Mouse (Mus musculus) embryonic facial prominence, embryonic 14.5 days (tissue): ENCODE data around the gene H2al2a. TPM values are rescaled to one million over a fixed set of nuclear protein-coding genes. Genes with fewer than 3 reads are reported as not detected.
"Not testable (repeated sequence)": the region's sequence is repeated elsewhere in the genome, so short reads cannot be mapped to it uniquely, and the experiment has no call there.

ENCODE experiments used
- ATAC-seq: fragments of 200-750 bp; cut with Nextera tagmentation; 2 replicates; pipeline ENCODE4 v1.8.0; 2017; ENCODE audit warnings: low read depth, moderate number of reproducible peaks, moderate TSS enrichment
- DNase-seq: peaks from one replicate; pipeline ENCODE4 v3.0.0-alpha.2; 2015; ENCODE audit warnings: low spot score
- H3K27ac ChIP-seq: fragments of 300-500 bp; sonication (generic); replicated peaks from 2 replicates; pipeline ENCODE4 v1.5.1; 2014; ENCODE audit warnings: low read depth, mild to moderate bottlenecking, low read length, moderate library complexity
- H3K27me3 ChIP-seq: fragments of 300-500 bp; sonication (generic); replicated peaks from 2 replicates; pipeline ENCODE4 v1.6.1; 2014; ENCODE audit warnings: low read length; ENCODE audit not compliant: control insufficient read depth, insufficient read depth
- H3K36me3 ChIP-seq: fragments of 300-500 bp; sonication (generic); 2 replicates; pipeline ENCODE4 v1.6.1; 2014; ENCODE audit warnings: low read length, mixed read lengths; ENCODE audit not compliant: control insufficient read depth, insufficient read depth
- H3K4me1 ChIP-seq: fragments of 300-500 bp; sonication (generic); 2 replicates; pipeline ENCODE4 v1.6.1; 2014; ENCODE audit warnings: antibody characterized with exemption, low read length; ENCODE audit not compliant: control insufficient read depth, insufficient read depth
- H3K4me2 ChIP-seq: fragments of 300-500 bp; sonication (generic); 2 replicates; pipeline ENCODE4 v1.6.1; 2014; ENCODE audit warnings: low read depth, mild to moderate bottlenecking, low read length, moderate library complexity, mixed read lengths
- H3K4me3 ChIP-seq: fragments of 300-500 bp; sonication (generic); 2 replicates; pipeline ENCODE4 v1.5.1; 2014; ENCODE audit warnings: low read depth, mild to moderate bottlenecking, low read length
- H3K9ac ChIP-seq: fragments of 300-500 bp; sonication (generic); 2 replicates; pipeline ENCODE4 v1.6.1; 2014; ENCODE audit warnings: low read depth, mild to moderate bottlenecking, low read length, moderate library complexity, mixed read lengths
- H3K9me3 ChIP-seq: fragments of 300-500 bp; sonication (generic); 2 replicates; pipeline ENCODE4 v1.6.1; 2016; ENCODE audit warnings: low read length; ENCODE audit not compliant: control insufficient read depth
- WGBS: fragments of 180-500 bp; shearing (Covaris S2); extraction: QIAGEN DNeasy Blood & Tissue Kit; methylation state at CpG from one replicate; pipeline ENCODE4 v1.1.7; 2014; 5-methylcytosine and 5-hydroxymethylcytosine counted together
- polyA plus RNA-seq: library from polyadenylated mRNA; unstranded; fragments of >200 nt; fragmentation: Nextera tagmentation; extraction: Ambion mirVana; gene quantifications from 2 replicates; pipeline ENCODE4 v1.2.1, GENCODE M21; 2014

Gene H2al2a
- polyA plus RNA-seq, 1 experiment from 2014 or later: not detected

DNA sequence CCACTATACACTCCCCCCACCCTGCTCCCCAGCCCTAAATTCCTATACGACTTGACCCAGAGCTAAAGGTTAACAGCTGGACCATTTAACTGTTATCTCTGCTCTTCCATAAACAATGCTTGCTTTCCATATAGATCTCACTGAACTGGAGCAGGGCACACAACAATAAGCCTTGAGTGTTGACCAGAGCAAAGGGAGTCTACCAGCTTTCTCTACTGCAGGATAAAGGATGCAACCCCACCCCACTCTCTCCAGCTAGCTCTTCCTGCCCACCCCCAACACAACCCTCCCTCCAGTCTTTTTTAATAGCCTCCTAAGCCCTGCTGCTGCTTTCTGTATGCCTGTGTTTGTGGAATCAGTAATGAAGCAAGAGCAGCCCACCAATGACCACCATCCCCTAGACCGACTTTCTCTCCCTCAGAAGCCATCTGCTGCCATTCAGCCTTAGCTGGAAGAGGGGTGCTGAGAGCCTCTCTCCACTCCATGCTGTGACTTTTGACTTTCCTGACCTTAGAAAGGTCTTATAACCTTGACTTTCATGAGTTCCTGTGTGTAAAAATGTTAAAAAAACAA lies 22.8 kb downstream of the H2al2a start:
- H3K27me3 ChIP-seq: no peaks in the 10 kb centered on the region
- H3K36me3 ChIP-seq: no peaks in the 10 kb centered on the region
- H3K4me1 ChIP-seq: no peaks in the 10 kb centered on the region
- H3K4me3 ChIP-seq: no peak overlapping the region
- DNase-seq: no peak
- ATAC-seq: no peak
- H3K9me3 ChIP-seq: no peaks in the 10 kb centered on the region
- no peak overlapping the region for H3K27ac ChIP-seq
- H3K9ac ChIP-seq: no peak overlapping the region
- H3K4me2 ChIP-seq: no peak overlapping the region
- WGBS: 39% methylated on average over 2 of the region's 2 CpGs

GRCm38 (mm10) chr2:17973246-17973645 lies 23.5 kb downstream of the H2al2a start:
- DNase-seq (no peak), ATAC-seq (no peak)
- no peaks in the 10 kb centered on the region for H3K36me3 ChIP-seq
- no peak overlapping the region for H3K4me2 ChIP-seq
- 85% methylated on average over 5 of the region's 5 CpGs for WGBS
- H3K27me3 ChIP-seq: no peaks in the 10 kb centered on the region
- no peak overlapping the region for H3K27ac ChIP-seq
- H3K9ac ChIP-seq: no peak overlapping the region
- no peak overlapping the region for H3K4me3 ChIP-seq
- H3K4me1 ChIP-seq: no peaks in the 10 kb centered on the region
- H3K9me3 ChIP-seq: no peaks in the 10 kb centered on the region

DNA sequence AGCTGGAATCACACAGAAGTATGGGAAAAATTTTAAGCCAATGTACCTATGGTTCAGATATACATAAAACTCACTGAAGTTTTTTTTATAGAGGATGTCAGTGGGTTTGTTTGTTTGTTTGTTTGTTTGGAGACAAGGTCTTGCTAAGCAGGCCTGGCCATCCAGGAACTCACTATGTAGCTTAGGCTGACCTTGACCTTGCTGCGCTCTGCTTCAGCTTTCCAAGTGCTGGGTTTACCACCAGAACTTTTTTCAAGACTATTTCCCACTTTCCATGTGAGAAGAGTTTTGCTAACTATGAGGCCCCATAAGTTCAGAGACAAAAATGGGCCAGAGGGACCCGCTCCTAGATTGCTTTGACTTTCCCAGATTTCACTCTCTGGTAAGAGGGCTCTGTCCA lies 23.9 kb downstream of the H2al2a start:
- ATAC-seq (no peak), DNase-seq (no peak)
- no peak overlapping the region for H3K4me2 ChIP-seq
- no peaks in the 10 kb centered on the region for H3K36me3 ChIP-seq
- H3K9me3 ChIP-seq: no peaks in the 10 kb centered on the region
- no peak overlapping the region for H3K4me3 ChIP-seq
- H3K27ac ChIP-seq: no peak overlapping the region
- no peak overlapping the region for H3K9ac ChIP-seq
- no peaks in the 10 kb centered on the region for H3K27me3 ChIP-seq
- WGBS: 95% methylated on average over 2 of the region's 2 CpGs
- no peaks in the 10 kb centered on the region for H3K4me1 ChIP-seq

DNA sequence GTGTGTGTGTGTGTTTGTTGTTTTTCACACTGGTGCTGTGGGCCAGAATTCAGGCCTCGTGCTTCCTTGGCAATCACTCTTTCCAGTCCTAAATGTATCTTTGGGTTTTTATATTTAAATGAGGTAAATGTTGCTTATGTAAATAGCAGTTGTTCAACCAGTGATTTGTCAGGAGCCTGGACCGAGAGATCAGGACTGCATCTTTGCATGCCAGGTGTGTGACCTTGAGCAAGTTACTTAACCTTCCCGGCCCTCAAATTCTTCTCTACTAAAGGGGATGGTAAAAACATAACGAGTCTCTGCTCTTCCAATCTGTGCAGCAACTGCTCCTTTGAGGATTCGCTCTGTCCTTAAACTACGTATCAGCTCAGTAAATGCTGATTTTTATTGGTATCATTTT lies 25.4 kb downstream of the H2al2a start:
- Histone ChIP-seq H3K4me2 (no peak overlapping the region), H3K27me3 (no peaks in the 10 kb centered on the region), H3K36me3 (no peaks in the 10 kb centered on the region), H3K27ac (no peak overlapping the region), H3K4me1 (no peaks in the 10 kb centered on the region), H3K9ac (no peak overlapping the region), H3K4me3 (no peak overlapping the region), H3K9me3 (no peaks in the 10 kb centered on the region)
- DNase-seq (no peak), ATAC-seq (no peak)
- 69% methylated on average over 6 of the region's 6 CpGs for WGBS

DNA sequence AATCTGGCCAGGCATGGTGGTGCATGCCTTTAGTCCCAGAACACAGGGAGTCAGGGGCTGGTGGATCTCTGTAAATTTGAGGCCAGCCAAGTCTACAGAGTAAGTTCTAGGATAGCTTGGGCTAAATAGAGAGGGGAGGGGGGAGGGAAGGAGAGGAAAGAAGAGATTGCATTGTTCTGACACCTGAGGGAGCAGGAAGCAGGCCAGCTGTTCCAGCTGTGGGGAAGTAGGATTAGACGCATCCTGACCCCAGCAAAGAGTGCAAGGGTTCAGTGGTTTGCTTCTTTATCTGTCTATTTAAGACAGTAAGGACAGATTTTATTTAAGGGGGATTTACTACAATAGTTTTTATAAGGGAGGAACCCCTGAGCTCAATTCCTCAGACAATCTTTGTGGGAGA lies 26.1 kb downstream of the H2al2a start:
- no peak overlapping the region for H3K4me3 ChIP-seq
- no peak overlapping the region for H3K4me2 ChIP-seq
- DNase-seq: no peak
- no peak for ATAC-seq
- WGBS: 29% methylated on average over 1 of the region's 1 CpGs
- H3K27ac ChIP-seq: no peak overlapping the region
- H3K36me3 ChIP-seq: no peaks in the 10 kb centered on the region
- H3K27me3 ChIP-seq: no peaks in the 10 kb centered on the region
- H3K4me1 ChIP-seq: no peaks in the 10 kb centered on the region
- no peaks in the 10 kb centered on the region for H3K9me3 ChIP-seq
- H3K9ac ChIP-seq: no peak overlapping the region

DNA sequence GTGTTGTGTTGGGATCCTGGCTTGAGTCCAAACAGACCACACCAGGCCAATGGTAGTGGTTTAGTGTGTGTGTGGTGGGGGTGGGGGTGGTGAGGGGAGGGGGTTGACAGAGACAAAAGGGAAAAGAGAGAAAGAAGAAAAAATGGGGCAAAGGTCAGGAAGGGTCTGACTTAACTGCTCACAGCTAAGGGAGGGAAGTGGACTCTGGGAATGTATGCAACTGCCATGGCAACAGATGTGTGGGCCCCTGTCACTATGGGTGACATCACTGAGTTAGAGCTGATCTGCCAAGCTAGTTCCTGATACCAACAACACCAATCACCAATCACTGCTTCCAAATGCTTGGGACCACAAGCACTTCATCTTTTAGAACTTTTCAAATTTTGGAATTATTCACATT lies 26.6 kb downstream of the H2al2a start:
- Histone ChIP-seq H3K4me2 (no peak overlapping the region), H3K9me3 (no peaks in the 10 kb centered on the region), H3K9ac (no peak overlapping the region), H3K27me3 (no peaks in the 10 kb centered on the region), H3K36me3 (no peaks in the 10 kb centered on the region), H3K4me1 (no peaks in the 10 kb centered on the region), H3K27ac (no peak overlapping the region), H3K4me3 (no peak overlapping the region)
- DNase-seq (peak; percentile 34), ATAC-seq (no peak)

DNA sequence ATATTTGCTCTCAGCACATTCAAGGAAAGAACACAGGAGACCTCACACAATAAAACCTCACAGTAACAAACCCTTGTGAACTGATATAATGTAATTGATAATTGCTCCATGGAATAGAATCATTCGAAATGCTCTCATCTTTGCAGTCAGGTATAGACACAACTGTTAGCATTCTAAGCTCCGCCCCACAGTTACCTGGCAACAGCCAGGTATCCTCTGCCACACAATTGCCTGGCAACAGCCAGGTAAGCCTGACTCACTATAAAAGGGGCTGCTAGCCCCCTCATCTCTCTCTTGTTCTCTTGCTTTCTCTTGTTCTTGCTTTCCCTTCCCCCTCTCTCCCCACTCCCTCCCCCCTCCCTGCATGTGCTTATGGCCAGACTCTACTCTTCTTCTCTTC lies 28.2 kb downstream of the H2al2a start:
- 80% methylated on average over 2 of the region's 2 CpGs for WGBS
- Histone ChIP-seq H3K9ac (no peak overlapping the region), H3K27ac (no peak overlapping the region), H3K27me3 (no peaks in the 10 kb centered on the region), H3K9me3 (no peaks in the 10 kb centered on the region), H3K4me1 (no peaks in the 10 kb centered on the region), H3K4me2 (no peak overlapping the region), H3K4me3 (no peak overlapping the region), H3K36me3 (no peaks in the 10 kb centered on the region)
- no peak for ATAC-seq
- no peak for DNase-seq

GRCm38 (mm10) chr2:17968037-17968436 lies 28.7 kb downstream of the H2al2a start:
- not testable (repeated sequence) for DNase-seq, H3K4me2 ChIP-seq, H3K4me1 ChIP-seq, H3K4me3 ChIP-seq, H3K9ac ChIP-seq, H3K9me3 ChIP-seq, H3K27me3 ChIP-seq, H3K27ac ChIP-seq, ATAC-seq, H3K36me3 ChIP-seq
- WGBS: 57% methylated on average over 3 of the region's 3 CpGs

DNA sequence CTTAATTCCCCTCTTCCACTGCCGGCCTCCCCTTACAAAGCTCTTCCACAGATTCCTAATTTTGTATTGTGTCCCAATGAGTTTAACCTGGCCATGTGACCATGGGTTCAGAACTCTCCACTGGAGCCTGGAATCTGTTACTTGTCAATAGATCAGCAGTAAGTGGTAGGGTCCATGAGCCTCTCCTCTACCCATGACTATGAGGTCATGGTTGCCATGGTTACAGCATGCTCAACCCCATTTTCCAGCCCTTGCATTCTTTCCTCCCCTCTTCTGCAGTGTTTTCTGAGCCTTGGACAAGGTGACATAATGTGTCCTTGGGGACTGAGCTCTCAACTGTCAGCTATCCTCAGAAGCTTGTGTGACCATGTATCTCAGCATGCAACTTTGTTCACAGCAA lies 37.3 kb downstream of the H2al2a start:
- no peak overlapping the region for H3K4me3 ChIP-seq
- WGBS: 55% methylated on average over 1 of the region's 1 CpGs
- H3K9ac ChIP-seq: no peak overlapping the region
- no peak for ATAC-seq
- no peaks in the 10 kb centered on the region for H3K36me3 ChIP-seq
- no peak overlapping the region for H3K4me2 ChIP-seq
- no peak for DNase-seq
- H3K9me3 ChIP-seq: peaks cover 4% of the 10 kb centered on the region; the same call in 1 of the 2 replicates
- no peaks in the 10 kb centered on the region for H3K4me1 ChIP-seq
- no peak overlapping the region for H3K27ac ChIP-seq
- no peaks in the 10 kb centered on the region for H3K27me3 ChIP-seq
